Mouse (Mus musculus): ENCODE measurements around the gene Tssc4.

Tssc4 gene

DNA sequence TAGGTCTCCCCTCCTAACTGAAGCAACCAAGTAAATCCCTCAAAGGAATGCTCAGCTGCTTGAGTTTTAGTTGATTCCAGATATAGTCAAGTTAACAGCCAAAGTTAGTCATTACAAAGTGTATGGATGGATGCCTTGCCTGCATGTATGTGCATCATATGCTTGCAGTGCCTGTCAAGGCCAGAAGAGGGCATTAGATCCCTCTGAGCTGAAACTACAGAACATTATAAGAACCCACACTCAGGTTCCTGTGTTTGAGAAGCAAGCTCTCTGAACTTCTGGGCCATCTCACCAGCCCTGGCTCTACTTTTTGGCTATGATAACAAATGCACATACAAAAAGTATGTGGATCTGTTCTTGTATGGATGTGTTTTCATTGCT, 24.2 kb upstream of the Tssc4 start:
- DNase-seq (ENCODE audit: low read depth, low spot score) = no peak

DNA sequence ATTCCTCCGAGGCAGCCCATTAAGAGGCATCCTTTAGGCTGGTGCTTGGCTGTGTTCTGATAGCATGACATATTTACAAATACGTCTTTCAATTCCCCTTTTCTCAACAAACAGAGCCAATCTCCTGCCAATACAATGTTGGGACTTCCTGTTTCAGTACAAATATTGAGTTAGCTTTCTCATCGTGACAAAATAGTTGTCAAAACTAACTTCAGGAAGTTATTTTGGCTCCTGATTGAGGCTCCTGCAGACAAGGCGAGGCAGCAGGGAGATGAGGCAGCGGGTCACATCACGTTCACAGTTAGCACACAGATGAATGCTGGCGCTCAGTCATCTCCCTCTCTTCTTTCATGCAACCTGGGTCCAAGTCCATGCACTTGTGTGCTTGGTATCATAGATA, 22.7 kb upstream of the Tssc4 start:
- DNase-seq (ENCODE audit: low read depth, low spot score) = no peak

DNA sequence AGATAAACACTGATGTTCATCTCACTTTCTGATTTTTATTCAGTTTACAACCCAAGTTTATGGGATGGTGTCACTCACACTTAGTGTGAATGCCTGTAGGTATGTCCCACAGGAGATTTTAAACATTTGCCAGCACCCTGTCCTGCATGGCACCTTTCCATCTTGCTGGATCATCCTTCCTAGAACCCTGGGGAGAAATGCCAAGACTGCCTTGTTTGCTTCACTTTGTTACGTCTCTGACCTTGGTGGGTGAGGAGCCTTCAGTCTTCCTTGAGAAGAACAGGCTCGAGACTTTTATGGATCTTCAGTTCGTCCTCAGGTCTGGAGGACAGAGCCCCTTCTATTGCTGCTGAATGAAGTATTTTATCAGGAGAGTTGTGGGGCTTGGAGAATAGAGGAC, 19.7 kb upstream of the Tssc4 start:
- DNase-seq (ENCODE audit: low read depth, low spot score) = no peak

DNA sequence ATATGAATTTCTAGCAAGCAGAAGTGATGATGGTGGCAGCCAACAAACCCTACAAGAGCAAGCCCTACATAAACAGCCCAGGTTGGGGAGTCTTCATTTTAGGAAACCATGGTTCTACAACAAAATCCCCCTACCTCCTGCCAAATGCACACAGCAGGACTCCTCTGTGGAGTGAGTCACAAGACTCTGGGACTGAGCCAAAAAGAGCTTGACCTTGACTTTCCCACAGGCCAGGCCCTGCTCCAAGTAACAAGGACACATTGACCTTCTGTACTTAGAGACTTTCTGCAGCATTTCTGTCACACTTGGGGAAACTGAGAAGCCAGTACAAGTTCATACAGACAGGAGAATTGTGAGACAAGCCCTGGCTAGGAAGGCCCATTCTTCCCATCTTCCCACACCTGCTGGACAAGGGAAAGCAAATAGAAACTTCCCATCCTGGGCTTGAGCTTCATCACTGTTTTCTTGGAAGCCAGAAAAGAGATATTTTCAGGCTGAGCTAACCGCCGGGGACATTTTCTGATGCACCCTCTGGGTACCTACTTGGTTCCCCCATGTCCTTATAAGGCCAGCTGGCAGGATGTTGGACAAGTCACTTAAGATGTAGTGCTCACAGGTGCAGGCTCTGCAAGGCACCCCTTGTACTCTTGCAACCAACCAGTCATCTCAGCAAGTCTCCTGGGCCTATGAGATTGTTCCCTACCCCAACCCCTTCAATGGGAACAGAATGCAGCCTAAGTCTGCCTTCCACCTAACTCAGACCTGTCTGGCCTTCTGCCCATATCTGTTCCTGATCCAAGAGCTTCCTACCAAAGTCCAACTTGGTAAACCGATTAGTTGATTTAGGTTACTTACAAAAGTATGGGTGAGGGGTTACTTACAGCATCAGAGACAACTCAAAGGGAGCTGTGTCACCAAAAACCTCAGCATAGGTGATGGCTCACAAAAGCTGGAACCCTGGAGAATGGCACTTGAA, 18.9 kb upstream of the Tssc4 start:
- DNase-seq (ENCODE audit: low read depth, low spot score) = no peak

DNA sequence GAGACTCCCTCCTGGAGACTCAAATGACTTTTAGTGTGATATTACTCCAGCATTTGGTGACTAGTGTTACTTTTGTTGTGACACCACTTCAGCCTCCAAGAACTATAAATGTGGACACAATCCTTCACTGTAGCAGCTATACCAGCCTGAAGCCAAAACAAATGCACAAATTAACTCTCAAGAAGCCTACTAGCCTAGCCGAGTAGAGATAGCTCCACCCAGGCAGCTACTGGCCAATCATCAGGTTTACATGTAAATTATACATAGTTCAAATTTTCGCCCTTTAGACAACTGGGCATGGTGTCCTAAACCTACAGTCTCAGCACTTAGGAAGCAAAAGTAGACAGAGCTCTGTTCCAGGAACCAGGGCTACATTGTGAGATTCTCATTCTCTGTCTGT, 17.7 kb upstream of the Tssc4 start:
- no peak for DNase-seq (ENCODE audit: low read depth, low spot score)

DNA sequence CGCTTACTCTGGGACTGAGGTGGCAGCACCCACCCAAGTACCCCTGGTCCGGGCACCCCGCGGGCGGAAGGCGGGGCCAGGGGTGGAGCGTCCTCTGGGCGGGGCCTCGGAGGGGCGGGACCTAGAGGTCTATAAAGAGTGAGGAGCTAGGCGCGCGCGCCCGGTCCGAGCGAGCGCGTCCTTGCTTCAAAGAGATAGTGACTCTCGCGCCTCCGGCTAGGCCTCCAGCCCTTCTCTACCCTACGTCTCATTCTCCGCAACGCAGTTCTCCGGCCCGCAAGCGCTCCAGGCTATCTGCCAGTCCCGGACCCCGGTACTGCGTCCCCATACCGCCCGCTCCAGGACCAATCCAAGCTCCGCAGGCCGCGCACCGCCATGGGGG, 16.4 kb upstream of the Tssc4 start, which contains the start of gene Cd81:
TSS of gene Cd81 (plus strand) at position 114 of the 382 bp plus-strand sequence.
- no peak for DNase-seq (ENCODE audit: low read depth, low spot score)

DNA sequence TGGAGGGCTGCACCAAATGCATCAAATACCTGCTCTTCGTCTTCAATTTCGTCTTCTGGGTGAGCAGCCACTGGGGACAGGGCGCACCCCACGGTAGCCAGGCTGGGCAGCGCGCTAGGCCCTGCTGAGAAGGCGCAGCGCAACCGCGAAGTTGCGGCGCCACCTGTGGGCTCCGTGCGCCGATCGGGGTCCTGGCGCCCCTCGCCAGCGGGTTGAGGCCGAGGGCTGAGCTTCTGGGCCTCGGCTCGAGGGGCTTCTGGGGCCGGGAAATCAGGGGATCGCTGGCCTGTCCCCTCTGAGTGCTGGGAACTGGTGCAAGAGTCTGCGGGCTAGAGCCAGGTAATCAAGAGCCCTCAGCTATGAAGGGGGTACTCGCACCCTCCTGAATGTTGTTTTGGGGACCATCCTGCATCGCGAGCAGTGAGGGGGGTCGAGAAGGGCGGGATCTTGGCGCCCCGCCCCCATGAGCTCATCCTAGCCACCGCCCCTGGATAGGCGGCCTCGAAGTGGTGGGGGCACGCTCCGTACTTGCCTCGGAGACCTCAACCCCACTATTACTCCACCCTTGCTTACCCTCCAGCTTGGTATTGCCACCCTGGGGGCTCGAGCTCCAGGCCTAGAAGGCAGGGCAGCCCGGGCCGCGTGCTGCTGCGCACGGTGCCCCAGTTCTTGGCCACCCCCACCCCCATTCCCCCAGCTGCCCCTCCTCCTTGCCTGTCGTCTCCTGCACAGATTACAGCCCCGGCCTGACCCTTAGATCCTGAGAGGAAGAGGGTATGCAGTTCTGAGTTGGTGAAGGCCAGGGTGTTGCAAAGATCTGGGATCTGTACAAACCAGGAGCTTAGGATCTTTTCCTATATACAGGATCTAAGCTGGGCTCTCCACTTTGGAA, 15.8 kb upstream of the Tssc4 start:
- no peak for DNase-seq (ENCODE audit: low read depth, low spot score)

DNA sequence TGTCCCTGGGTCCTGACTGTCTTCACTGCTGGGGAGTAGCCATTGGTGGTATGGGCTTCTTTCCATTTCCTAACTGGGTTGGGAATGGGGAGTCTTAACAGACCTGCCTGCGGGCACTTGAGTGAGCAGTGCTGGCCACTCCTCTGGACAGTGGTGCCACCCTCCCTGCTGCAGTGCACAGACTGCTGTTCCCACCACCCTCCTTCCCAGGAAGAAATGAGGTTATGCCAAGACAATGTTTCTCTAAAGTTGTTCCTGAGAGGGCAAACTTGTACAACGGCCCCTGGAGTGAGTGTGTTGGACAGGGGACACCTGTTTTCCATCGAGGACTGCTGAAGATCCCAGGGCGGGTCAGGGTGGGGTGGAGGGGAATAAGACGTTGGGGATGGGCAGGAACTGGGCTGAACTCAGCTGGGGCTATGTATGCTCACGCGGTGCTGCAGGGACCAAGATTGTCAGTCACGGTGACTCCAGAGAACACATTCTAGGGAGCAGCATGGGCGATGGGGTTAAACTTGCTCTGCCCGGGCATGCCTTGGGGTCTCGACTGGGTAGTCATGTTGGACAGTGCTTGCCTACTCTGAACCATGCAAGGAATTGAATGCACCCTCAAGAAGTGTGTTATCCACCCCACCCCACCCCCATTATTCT, 15.0 kb upstream of the Tssc4 start:
- DNase-seq (ENCODE audit: low read depth, low spot score) = no peak

DNA sequence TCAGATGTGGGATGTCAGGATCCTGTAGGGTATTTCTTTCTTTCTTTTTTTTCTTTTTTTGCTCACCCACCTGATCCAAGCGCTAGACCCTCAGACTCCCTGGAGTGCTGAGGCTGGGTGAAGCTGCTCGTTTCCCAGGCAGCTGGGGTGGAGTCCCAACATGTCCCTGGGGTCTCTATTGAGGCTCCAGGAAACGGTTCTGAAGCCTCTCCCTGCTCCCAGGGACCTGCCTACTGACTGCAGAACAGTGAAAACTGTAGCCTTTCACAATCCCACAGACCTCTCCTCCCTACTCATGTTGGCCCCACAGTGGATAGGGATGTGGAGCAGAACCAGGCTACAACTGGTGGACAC, 14.5 kb upstream of the Tssc4 start:
- DNase-seq (ENCODE audit: low read depth, low spot score) = no peak

DNA sequence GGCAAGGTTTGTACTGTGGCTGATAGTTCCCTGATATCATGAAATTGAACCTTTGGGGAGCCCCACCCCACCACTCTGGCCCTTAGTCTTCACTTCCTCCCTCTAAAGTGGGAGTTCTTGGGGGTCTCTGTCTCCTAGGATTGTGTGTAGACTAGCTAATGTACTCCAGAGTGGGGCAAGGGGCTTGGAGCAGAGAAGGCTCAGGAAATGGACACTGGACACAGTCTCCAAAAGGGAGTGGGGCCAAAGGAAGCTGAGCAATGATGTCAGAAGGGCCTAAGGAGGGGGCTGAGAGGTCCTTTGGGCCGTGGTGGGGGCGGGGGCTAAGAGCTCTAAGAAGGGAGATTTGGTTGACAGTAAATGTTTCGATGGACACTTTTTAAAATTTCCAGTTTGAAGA, 14.0 kb upstream of the Tssc4 start:
- DNase-seq (ENCODE audit: low read depth, low spot score) = no peak

DNA sequence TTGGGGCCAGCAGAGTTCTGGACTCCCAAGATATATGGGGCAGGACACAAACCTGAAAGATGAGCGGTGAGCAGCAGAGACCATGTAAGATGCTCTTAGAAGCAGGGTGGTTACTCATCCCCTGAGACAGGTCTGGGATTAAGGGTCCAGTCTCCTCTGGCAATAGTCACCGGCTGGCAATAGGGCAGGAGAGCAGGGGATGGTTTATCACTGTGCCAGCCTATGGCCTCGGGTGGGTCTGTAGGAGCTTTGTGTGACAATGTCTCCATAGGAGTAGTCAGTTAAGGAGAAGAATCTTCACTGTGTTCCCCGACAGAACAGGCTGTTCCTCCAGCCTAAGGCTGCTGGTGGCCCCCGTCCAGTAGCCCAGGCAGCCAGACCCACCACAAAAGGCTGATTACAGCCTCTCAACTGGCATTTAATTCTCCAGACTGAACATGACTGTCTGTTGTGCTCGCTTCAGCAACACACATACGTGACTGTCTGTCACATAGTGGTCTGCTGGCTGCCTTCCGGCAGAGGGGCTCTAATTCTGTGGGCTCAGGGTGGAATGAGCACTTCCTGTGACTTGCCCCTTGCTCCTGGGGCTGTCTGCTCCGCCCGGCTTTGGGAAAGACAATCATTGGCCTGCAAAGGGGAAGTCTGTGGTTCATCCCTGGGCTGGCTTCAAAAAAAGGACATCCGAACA, 13.4 kb upstream of the Tssc4 start:
- DNase-seq (ENCODE audit: low read depth, low spot score) = no peak

DNA sequence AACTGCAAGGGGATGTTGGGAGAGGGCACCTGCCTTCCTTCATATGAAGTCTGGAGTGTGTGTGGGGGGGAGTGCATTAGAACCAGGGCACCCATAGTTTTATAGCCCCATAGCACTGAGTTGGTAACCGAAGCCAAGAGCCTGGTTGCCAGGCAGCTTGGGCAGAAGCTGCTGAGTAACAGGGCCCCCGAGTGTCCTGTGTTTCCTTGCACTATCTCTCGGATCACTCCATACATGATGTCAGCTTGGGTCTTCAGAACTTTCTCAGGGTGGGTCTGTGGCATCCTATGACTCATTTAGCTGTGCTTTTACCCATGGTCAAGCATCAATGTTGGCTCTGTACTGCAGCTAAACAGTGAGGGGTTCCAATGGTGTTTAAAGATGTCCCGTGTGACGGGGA, 12.0 kb upstream of the Tssc4 start:
- no peak for DNase-seq (ENCODE audit: low read depth, low spot score)

DNA sequence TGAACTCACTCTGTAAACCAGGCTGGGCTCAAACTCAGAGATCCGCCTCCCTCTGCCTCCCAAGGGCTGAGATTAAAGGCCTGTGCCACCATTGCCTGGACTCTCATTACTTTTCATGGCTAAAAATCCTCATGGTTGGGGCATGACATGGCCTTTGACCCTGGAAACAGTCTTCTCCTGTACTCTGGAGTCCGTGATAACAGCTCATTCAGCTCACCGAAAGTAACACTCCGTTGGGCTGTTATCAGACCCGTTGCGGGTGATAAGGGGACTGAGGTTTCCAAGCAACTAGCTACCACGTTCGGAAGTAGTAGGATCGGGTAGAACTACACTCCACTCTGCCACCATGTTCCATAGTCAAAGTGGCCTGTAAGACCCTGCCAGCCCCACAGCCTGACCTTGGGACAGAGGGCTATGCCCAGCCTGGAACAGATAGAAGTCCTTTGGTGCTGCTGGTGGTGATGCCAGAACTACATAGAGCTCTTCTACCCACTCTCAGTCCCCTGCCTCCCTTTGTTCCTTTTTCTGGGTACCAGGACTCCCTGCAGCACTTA, 11.3 kb upstream of the Tssc4 start:
- no peak for DNase-seq (ENCODE audit: low read depth, low spot score)

DNA sequence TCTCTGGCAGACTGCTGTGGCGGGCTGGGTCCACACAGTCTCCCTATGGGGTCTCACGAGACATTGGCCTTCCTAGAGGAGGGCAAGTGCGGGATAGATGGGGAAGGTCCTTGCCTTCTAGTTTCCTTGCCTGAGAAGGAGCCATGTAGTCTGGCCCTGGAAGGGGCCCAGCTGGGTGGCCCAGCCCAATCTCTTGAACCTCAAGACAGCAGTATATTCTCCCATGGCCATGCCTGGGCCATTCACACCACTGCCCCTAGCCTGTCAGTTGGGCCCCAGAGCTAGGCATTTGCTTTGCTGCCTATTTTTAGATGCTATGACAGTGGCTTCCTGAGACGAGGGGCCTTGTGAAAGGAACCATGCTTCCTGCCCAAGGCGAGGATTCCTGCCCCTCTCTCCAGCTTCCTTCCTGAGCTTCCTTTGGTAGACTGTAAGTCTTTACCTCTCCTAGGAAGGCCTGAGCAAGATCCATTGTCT, 10.8 kb upstream of the Tssc4 start:
- DNase-seq (ENCODE audit: low read depth, low spot score) = no peak

DNA sequence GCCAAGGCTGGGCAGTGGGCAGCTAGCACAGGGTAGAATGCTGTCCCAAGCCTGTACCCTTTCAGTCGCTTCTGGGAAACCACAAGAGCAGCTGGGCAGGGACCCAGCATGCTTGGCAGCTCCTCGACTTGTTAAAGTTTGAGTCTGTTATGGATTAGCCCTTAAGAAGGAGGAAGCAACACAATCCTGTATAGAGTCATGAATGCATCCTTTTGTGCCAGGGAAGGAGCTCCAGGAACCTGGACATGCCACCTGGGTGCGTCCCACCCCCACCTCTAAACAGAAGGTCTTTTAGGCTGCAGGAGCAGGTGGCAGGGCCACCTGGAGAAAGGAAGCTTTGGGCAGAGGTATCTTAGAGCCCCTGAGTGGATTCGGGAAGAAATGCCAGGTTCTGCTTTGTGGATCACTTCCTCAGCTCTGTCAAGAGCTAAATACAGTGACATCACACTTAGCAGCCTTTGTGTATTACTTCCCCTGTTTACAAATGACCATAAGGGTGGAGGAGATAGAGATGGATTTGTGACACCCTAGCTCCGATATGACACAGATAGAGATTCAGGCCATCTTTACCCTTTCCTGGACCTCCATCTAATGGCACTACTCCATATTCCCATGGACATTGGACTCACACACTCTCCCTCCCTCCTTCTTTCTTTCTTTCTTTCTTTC, 9.7 kb upstream of the Tssc4 start:
- no peak for DNase-seq (ENCODE audit: low read depth, low spot score)

DNA sequence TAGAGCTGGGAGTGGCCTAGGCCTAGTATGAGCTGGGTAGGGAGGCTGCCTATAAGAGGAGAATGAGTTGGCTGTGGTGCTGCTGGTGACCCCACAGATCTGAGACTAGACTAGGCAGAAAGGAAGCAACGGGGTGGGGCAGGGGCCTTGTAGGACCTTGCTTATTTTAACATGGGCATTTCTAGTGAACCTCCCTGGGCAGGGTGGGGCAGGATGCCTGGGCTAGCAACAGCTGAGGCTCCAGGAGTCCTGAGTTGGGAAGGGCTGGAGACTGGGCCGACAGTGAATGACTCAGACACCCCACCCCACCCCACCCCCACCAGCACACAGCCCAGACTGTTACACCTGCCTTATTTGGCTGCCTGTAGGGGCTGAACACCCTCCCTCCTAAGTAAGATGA, 6.3 kb upstream of the Tssc4 start:
- no peak for DNase-seq (ENCODE audit: low read depth, low spot score)

DNA sequence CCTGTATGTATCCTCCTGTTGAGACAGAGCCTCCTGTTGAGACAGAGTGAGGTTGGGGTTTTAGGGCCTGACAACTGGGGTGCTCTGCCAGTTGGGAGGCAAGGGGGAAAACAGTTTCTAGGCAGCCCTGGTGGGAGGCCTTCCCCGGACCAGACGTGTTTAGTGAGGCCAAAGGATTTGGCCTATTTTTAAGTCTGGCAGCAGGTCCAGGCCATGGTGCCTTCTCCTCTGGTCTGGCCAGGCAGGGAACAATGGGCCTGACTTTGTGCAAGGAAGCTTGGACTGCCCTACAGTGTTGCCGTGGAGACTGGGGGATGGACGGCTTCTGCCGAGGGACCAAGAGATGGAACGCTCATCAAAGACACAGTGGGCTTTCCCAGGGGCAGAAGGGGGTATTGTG, 4.8 kb upstream of the Tssc4 start:
- DNase-seq (ENCODE audit: low read depth, low spot score) = no peak

DNA sequence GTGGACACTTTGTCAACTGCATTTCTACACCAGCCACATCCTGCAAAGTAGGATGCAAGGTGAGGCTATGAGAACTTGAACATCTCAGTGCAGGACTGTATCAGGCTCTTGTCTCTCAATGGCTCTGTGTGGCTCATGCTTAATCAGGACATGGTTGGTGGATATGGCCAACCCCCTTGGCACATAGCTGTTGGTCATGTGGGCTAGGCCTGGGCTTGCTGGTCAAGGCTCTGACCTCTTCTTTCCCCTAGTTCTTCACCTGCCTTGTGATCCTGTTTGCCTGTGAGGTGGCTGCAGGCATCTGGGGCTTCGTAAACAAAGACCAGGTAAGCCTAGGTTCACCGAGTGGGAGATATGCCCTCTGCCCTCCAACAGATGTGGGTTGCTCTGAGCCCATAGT, 3.4 kb upstream of the Tssc4 start:
- DNase-seq (ENCODE audit: low read depth, low spot score) = no peak

DNA sequence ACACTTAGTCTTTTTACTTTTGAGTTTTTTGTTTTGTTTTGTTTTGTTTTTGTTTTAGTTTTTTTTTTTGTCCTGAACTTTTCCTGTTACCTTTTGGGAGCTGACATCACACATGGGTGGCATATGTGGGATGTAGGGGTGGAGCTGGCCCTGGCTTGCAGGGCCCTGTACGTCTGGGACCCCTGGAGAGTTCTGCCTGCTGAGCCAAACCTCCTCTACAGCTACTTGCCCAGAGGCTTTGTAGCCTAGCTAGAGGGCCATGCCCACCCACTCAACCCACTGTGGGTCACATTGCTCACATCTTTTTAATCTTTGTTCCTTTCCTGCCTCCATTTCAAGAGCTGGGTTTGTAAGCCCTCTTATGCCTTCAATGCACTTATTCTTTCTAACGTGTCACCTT, 1.6 kb upstream of the Tssc4 start:
- no peak for DNase-seq (ENCODE audit: low read depth, low spot score)

DNA sequence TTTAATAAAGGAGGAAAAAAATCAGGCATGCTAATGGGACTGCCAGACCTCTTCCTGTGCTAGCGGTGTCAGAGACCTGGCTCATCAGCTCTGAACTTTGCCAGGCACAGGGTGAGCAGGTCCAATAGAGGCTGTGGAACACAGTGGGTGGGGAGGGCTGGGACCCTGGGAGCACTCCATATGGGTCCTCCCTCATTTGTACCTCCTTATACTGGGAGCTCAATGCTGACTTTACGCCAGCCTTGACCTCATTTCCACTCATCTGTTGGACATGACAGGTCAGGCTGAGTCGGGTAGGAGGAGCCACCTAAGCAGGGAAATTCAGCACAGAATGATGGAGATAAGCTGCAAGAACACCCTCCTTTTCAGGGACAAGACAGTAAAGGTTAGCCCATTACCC, 1.2 kb upstream of the Tssc4 start:
- no peak for DNase-seq (ENCODE audit: low read depth, low spot score)

Measured in retina, adult 2 months (tissue).